In genomic region chr16:67017710-67018109, GRCm38 (mm10) we compare ENCODE assay signal across 10 mouse cellular contexts.
"Had no signal": no experiment of that assay in that cellular context is flagged by ENCODE, and none has a peak within 500 bp of the region (broad histone marks: within the 10 kb centered on the region; RNA-seq: fewer than 3 reads in every experiment).

No protein-coding gene starts in this region.

- DNase-seq: kidney, postnatal 25 days; layer of hippocampus, adult 9-11 months; layer of hippocampus, postnatal 36 days; liver, embryonic 13.5 days; lung, adult 2 months; lung, postnatal 14 days; lung, postnatal 4 days; midbrain, embryonic 14.5 days; thymus, adult 18-20 months; thymus, postnatal 36 days had no signal
